Mouse (Mus musculus) embryo, embryonic 9.5 days (tissue): Measurements from ENCODE around the gene Edn2.

Experiments
- DNase-seq: peaks from one replicate; pipeline ENCODE4 v3.0.0-alpha.2; 2017; ENCODE audit errors: extremely low spot score

Edn2 gene

DNA sequence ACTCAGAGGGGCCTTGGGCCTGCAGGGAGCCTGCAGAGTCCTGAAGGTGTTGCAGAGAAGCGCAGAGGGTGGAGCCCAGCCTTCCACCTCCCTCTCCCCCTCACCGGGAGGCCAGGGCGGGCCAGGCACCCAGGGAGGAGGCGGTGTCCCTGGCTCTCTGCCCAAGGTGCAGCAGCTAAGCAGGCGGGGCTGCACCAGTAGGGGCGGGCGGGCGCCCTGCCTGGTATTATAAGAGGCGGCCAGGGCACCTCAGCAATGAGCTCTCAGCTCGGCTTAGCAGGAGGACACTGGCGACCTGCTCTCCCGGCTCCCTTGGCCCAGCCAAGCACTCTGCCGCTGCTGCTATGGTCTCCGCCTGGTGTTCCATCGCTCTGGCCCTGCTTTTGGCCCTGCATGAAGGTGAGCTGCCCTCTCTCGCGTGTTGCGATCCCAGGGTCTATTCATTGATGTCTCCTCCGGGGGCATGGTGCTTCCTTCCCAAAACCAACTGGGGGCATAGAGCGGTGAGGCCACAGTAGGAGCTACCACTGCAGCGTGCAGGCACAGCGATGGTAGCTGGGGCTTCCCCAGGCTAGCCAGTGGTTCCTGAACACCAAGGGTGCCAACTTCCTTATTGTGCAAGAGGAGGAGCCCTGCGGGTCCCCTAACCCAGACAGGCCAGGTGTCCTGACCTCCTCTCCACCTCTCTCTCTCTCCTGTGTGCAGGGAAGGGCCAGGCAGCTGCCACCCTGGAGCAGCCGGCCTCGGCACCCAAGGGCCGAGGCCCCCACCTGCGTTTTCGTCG lies at the start of gene Edn2:
TSS of gene Edn2 (plus strand) at position 41 of the 784 bp plus-strand sequence.
- DNase-seq = no peak

GRCm38 (mm10) chr4:120115516-120115915 lies 45.5 kb upstream of the Edn2 start:
- DNase-seq = no peak

DNA sequence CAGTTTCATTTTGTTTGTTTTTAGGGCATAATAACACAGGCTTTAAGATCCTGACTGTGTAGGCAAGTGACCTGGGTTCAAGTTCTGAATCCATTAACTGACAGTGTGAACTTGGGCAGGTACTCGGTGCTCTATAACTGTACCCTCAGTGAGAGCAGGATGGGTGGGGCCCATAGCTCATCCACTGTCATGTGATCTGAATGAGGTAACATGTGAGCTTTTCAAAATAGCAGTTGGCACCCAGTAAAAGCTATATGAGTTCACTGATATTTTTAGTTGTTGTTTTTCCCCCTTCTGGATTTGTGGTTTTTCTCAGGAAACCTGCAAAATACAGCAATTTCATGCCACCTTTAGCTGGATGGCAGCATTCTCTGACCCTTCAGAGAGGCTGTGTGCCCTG lies 44.7 kb upstream of the Edn2 start:
- DNase-seq = no peak

DNA sequence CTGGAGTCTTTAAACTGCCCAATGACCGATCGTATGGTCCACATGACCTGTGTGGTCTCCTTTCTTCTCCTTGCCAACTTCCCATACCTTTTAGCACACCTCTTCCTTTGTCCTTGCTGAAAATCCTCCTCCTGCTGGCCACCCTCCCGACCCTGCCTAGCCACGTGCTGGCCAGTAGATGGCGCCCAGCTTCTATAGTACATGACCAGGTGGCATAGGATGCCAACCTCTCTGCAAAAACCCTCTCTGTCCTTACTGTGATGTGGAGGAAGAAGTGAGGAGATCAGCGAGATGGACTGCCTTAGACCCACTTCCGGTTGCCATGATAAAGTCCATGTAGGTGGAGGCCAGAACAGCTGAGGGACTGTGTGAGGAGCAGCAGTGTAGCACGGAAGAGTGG lies 40.7 kb upstream of the Edn2 start:
- DNase-seq = peak; percentile 40

- no peak for DNase-seq
Observed at GRCm38 (mm10) chr4:120124656-120125055, 36.4 kb upstream of the Edn2 start.

DNA sequence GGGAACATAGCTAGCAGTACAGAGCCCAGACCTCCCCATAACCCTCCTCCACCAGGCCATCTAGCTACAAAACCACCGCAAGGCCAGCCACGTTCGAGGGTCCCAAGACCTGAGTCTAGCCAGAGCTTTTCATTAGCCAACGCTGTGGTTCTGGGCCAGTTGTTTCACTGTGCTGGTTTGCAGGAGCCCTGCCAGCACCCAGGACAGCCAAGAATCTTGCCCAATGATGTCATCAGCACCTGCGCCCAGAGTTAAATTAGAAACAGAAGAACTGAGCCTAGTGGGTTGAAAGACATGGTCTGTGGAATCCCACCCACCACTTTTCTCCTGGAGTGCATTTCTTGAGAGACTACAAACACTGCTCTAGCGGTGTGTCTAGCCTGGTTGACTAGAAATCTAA lies 35.0 kb upstream of the Edn2 start:
- no peak for DNase-seq

DNA sequence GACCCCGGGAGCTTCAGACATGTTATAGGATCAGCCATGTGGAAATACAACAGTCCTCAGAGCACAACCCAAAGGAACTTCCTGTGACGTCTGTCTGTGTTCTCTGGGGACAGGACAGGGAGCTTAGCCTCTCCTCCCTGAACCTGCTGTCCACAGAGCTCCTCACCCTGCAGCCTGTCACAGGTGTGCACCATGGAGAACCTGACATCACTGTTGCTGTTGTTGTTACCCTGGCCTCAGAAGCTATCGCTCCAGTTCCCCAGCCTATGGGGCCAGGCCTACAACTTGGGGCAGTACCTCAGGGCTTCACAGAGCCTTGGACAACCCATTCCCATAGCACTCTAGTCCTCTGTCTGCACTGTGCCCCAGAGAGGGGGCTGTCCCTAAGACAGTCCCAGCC lies 33.7 kb upstream of the Edn2 start:
- DNase-seq = no peak

GRCm38 (mm10) chr4:120128033-120128432 lies 33.0 kb upstream of the Edn2 start:
- no peak for DNase-seq

DNA sequence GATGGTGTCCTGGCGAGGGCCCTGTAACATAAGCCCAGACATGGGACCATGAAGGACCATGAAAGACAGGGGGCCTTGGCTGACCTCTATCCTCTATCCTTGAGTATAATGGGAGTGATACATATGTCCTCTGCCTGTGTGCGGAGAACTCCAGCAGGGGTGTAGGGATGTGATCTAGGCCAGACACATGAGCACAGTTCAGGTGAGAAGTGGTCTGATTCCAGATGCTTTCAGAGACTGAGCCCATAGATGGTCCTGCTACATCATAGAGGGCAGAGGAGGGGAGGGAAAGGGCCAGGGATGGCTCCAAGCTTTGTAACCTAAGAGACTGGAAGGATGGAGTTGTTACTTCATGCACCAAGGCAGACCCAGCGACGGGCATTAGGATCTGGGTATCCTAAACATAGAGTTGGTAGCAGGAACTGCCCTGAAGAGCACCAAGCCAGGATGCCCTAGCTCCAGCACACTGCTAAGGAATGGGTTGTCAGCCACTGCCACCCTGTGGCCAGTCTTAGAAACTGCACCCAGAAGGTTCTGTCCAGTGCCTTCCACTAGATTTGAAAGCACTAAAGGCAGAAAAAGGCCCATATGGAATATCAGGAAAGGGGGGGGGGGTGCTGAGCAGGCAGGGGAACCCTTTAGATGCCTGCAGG lies 31.6 kb upstream of the Edn2 start:
- peak; percentile 47 for DNase-seq

- no peak for DNase-seq
Observed at GRCm38 (mm10) chr4:120130926-120131325, 30.1 kb upstream of the Edn2 start.

DNA sequence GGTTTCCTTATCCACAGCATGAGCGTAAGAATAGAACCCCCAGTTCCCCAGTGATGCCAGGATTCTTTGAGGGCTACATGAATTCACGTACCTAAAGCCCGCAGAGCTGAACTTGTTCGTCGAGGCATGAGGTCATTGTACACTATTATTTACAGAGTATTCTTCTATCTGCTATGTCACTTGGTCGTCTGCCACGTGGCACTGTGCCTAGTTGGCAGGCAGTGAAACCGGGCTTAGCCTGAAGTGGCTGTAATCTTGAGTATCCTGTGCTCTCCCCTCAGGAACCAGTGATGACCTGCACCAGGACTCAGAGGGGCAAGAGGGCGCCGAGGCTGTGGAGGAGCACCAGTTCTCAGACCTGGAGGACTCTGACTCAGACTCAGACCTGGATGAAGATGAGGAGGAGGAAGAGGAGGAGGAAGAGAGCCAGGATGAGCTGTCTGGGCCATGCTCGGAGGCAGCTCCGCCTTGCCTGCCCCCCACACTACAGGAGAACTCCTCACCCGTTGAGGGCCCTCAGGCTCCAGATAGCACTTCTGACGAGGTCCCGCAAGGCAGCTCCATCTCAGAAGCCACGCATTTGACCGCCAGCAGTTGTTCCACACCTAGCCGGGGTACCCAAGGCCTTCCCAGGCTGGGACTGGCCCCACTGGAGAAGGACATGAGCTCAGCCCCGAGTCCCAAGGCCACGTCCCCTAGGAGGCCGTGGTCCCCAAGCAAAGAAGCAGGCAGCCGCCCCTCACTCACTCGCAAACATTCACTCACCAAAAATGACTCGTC lies 29.4 kb upstream of the Edn2 start:
- no peak for DNase-seq

- DNase-seq = no peak
Observed at GRCm38 (mm10) chr4:120134223-120134622, 26.8 kb upstream of the Edn2 start.

DNA sequence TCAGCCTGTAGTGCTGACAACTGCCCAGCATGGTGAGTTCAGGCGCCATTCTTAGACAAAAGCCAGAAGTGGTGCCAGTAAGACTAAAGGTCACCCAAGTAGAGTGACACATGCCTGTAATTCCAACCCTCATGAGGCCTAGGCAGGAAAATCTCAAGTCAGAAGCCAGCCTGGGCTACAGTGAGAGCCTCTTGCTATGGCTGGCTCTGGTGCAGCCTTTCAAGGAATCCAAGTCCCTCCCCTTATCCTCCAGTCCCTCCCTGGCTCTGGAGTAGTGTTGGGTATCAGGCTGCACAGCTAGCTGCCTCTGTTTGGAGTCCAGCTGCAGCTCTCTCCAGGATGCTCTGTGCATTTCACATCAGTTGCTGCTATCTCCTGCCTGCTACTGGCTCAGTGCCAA lies 19.2 kb upstream of the Edn2 start:
- no peak for DNase-seq

DNA sequence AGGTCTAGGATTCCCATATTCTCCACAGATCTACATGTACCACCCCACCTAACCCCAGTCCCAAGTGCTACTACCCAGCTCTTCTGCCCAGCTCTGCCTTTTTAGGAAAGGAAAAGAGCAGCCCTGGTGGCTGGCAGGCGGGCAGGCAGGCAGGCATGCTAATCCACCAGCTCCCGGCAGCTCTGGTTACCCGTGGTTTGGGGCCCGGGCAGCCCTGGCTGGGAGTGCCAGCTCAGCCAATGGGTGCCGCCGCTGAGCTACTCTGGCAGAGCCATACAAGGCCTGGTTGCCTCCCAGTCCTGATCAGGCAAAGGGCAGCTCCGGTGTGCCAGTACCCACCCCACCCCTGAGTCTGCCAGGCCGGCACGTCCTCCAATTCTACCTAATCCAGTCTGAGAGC lies 18.1 kb upstream of the Edn2 start:
- DNase-seq = no peak

GRCm38 (mm10) chr4:120144343-120144742 lies 16.7 kb upstream of the Edn2 start:
- DNase-seq = no peak

DNA sequence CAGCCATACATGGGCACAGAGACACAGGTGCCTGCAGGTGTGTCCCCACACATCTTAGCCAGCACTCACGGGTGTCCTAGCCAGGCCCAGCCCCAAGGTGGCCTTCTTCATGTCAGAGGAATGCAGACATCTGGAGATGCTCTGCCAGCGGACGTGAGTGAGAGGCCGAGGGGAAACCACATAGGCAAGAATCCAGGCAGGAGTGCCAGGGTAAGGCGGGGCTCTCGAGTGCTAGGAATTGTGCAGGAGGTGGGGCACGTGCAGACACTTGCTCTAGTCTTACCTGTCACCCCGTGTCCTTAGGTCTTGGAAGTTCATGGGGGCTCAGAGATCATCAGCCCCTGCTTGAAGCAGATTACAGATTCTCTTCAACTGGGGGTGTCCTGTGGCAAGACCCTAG lies 15.1 kb upstream of the Edn2 start:
- DNase-seq = no peak

DNA sequence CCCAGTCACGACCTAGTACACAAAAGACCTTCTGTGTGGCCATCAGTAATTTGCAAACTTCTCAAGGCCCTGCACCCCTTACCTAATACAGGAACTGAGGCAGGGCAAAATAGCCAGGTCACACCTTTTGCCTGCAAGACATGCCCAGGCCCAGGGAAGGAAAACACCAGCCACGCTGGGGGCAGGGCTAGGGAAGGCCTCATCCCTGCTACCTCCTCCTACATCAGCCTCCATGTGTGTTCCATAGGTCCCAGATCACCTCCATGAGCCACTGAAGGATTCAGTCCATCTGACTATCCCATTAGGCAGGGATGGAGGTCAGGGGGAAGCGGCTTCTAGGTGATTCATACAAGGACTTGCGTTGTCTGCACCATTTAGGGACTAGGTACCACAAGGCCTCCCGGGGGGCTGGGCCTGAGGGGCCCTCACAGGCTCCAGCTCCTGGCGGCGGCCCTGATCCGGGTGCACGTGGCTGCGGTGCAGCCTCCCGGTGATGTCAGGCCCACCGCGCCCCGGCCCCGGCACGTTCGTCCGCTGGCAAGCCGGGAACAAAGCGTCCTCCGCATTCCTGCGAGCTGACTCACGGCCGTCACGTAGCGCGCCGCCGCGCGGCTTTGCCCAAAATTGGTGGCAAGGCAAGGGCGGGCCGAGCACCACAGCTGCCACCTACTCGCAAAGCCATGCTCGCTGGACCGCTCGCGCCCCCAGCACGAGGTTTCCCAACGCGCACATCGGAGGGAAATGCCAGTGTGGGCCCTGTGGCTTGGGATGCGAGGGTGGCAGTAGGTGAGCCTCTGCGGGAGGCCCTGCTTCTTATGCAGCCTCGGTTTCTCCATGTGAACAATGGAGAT lies 12.5 kb upstream of the Edn2 start:
- DNase-seq = peak; percentile 77

GRCm38 (mm10) chr4:120149142-120149524 lies 11.9 kb upstream of the Edn2 start:
- no peak for DNase-seq

DNA sequence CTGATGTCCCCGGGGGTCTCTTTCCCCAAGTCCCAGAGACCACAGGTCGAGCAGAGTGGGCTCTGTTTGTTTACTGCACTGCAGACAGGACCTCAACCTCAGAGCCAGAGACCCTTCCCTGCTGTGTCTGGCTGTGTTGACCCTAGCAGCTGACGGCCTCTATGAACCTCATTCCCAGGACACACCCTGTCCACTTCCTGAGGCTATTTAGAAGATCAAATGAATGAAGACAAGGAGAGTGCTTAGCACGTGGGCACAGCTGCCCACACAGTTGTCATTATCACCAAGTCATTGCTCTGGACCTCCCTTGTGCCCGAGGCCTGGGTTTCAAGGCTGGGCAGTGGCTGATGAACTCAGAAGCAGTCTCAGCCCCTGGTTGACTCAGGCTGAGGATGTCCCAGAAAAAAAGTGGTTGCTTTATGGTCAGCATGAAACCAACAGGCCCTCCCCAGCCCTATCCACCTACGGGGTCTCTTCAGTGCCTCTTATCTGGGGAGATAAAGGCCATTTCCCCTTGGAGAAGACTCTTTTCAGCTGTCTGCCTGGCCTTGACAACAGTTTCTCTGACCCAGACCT lies 10.6 kb upstream of the Edn2 start:
- DNase-seq = no peak

- DNase-seq = no peak
Observed at GRCm38 (mm10) chr4:120151906-120152305, 9.1 kb upstream of the Edn2 start.

- DNase-seq = no peak
Observed at GRCm38 (mm10) chr4:120152648-120153047, 8.4 kb upstream of the Edn2 start.
